Mouse (Mus musculus) liver, postnatal 0 days (tissue): Measurements from ENCODE around the gene B3gnt9. TPM values are rescaled to one million over a fixed set of nuclear protein-coding genes. Genes with fewer than 3 reads are reported as not detected.

Experiments used
- ATAC-seq: fragments of 200-750 bp; cut with Nextera tagmentation; 2 replicates; pipeline ENCODE4 v1.8.0; 2017; ENCODE audit warnings: mild to moderate bottlenecking, moderate library complexity
- DNase-seq: peaks from one replicate; pipeline ENCODE4 v3.0.0-alpha.2; 2016
- H3K27ac ChIP-seq: fragments of 300-500 bp; sonication (generic); 2 replicates; pipeline ENCODE4 v1.5.1; 2014; ENCODE audit warnings: antibody characterized with exemption, moderate library complexity, mild to moderate bottlenecking, low read depth
- H3K27me3 ChIP-seq: fragments of 300-500 bp; sonication (generic); 2 replicates; pipeline ENCODE4 v1.6.1; 2014; ENCODE audit warnings: low read length, control low read depth, mixed read lengths; ENCODE audit not compliant: insufficient read depth
- H3K36me3 ChIP-seq: fragments of 300-500 bp; sonication (generic); replicated peaks from 2 replicates; pipeline ENCODE4 v1.6.1; 2014; ENCODE audit warnings: mild to moderate bottlenecking, control low read depth, low read length, moderate library complexity, mixed read lengths; ENCODE audit not compliant: insufficient read depth
- H3K4me1 ChIP-seq: fragments of 300-500 bp; sonication (generic); 2 replicates; pipeline ENCODE4 v1.6.1; 2014; ENCODE audit warnings: antibody characterized with exemption, mild to moderate bottlenecking, control low read depth; ENCODE audit not compliant: insufficient read depth
- H3K4me2 ChIP-seq: fragments of 300-500 bp; sonication (generic); 2 replicates; pipeline ENCODE4 v1.6.1; 2014; ENCODE audit warnings: low read depth, mild to moderate bottlenecking, low read length, moderate library complexity, mixed read lengths
- H3K4me3 ChIP-seq: fragments of 300-500 bp; sonication (generic); 2 replicates; pipeline ENCODE4 v1.5.1; 2014; ENCODE audit warnings: low read depth, low read length
- H3K9ac ChIP-seq: fragments of 300-500 bp; sonication (generic); replicated peaks from 2 replicates; pipeline ENCODE4 v1.6.1; 2014; ENCODE audit warnings: mild to moderate bottlenecking, moderate library complexity
- H3K9me3 ChIP-seq: fragments of 300-500 bp; sonication (generic); 2 replicates; pipeline ENCODE4 v1.6.1; 2016; ENCODE audit warnings: mild to moderate bottlenecking, control low read depth, low read length, mixed read lengths
- CTCF ChIP-seq: sonication (generic); IDR thresholded peaks from 2 replicates; pipeline ENCODE4 v1.5.1; 2016; ENCODE audit warnings: antibody characterized with exemption, low read depth
- EP300 ChIP-seq: IDR thresholded peaks from 2 replicates; pipeline ENCODE4 v1.6.1; 2016; ENCODE audit warnings: antibody characterized with exemption, low read depth, mild to moderate bottlenecking
- WGBS: fragments of 180-500 bp; shearing (Covaris S2); extraction: QIAGEN DNeasy Blood & Tissue Kit; methylation state at CpG from one replicate; pipeline ENCODE4 v1.1.7; 2014; ENCODE audit not compliant: insufficient replicate concordance; 5-methylcytosine and 5-hydroxymethylcytosine counted together
- polyA plus RNA-seq: library from polyadenylated mRNA; unstranded; fragments of >200 nt; fragmentation: Nextera tagmentation; extraction: Ambion mirVana; gene quantifications from 2 replicates; pipeline ENCODE4 v1.2.1, GENCODE M21; 2015

Gene B3gnt9
- polyA plus RNA-seq, 1 experiment from 2014 or later: 2.0 TPM

- H3K9me3 ChIP-seq: no peaks in the 10 kb centered on the region
- no peak within 1 kb of the TSS for H3K27ac ChIP-seq
- H3K27me3 ChIP-seq: peaks cover 86% of the 10 kb centered on the region
- peak within 1 kb of the TSS; percentile 30 for H3K9ac ChIP-seq
- WGBS: 9% methylated on average over 10 of the region's 10 CpGs
- ATAC-seq (no peak), DNase-seq (no peak)
- peak within 1 kb of the TSS; percentile 36 for H3K4me3 ChIP-seq
- H3K36me3 ChIP-seq: no peaks in the 10 kb centered on the region
- H3K4me1 ChIP-seq: peaks cover 16% of the 10 kb centered on the region
- peak within 1 kb of the TSS; percentile 70 for H3K4me2 ChIP-seq
- TF ChIP-seq EP300 (no peak), CTCF (no peak)
Measured at GRCm38 (mm10) chr8:105275840-105276239, 20.9 kb upstream of the B3gnt9 start, which contains the start of gene Nol3. Gene Nol3, plus strand, starts transcription at chr8:105276140.

- H3K4me2 ChIP-seq: no peak overlapping the region
- TF ChIP-seq EP300: no peak
- TF ChIP-seq CTCF: no peak
Measured at GRCm38 (mm10) chr8:105275387-105275786, 20.4 kb upstream of the B3gnt9 start.

GRCm38 (mm10) chr8:105270916-105271186, 15.9 kb upstream of the B3gnt9 start:
- no peak overlapping the region for H3K27ac ChIP-seq
- no peak overlapping the region for H3K4me2 ChIP-seq
- no peak overlapping the region for H3K4me3 ChIP-seq
- H3K36me3 ChIP-seq: no peaks in the 10 kb centered on the region
- peaks cover 85% of the 10 kb centered on the region for H3K27me3 ChIP-seq
- no peak for DNase-seq
- 4% methylated on average over 11 of the region's 11 CpGs for WGBS
- H3K4me1 ChIP-seq: peaks cover 17% of the 10 kb centered on the region
- H3K9ac ChIP-seq: no peak overlapping the region
- no peak for TF ChIP-seq EP300
- 0 out of 2 replicates have a peak, but pooled peaks have one; percentile 6 for TF ChIP-seq CTCF
- ATAC-seq: no peak
- H3K9me3 ChIP-seq: no peaks in the 10 kb centered on the region

More at GRCm38 (mm10) chr8:105275387-105275786, 20.4 kb upstream of the B3gnt9 start:
- peaks cover 91% of the 10 kb centered on the region for H3K27me3 ChIP-seq
- no peak for ATAC-seq
- no peaks in the 10 kb centered on the region for H3K9me3 ChIP-seq
- H3K4me1 ChIP-seq: peaks cover 16% of the 10 kb centered on the region
- no peak overlapping the region for H3K9ac ChIP-seq
- 15% methylated on average over 11 of the region's 11 CpGs for WGBS
- H3K36me3 ChIP-seq: no peaks in the 10 kb centered on the region
- no peak overlapping the region for H3K4me3 ChIP-seq
- H3K27ac ChIP-seq: no peak overlapping the region
- no peak for DNase-seq

GRCm38 (mm10) chr8:105270101-105270915, 15.4 kb upstream of the B3gnt9 start:
- Histone ChIP-seq H3K27ac (no peak overlapping the region), H3K4me2 (peak overlapping the region; percentile 76; the same call in 1 of the 2 replicates), H3K4me1 (peaks cover 19% of the 10 kb centered on the region), H3K9me3 (no peaks in the 10 kb centered on the region), H3K27me3 (peaks cover 80% of the 10 kb centered on the region), H3K4me3 (peak overlapping the region; percentile 42), H3K36me3 (no peaks in the 10 kb centered on the region), H3K9ac (no peak overlapping the region)
- 6% methylated on average over 39 of the region's 39 CpGs for WGBS
- ATAC-seq (no peak), DNase-seq (no peak)
- TF ChIP-seq CTCF (no peak), EP300 (no peak)

GRCm38 (mm10) chr8:105269461-105269947, 14.6 kb upstream of the B3gnt9 start, which contains the start of gene Hsf4:
Gene Hsf4, plus strand, starts transcription at chr8:105269801.
- peak within 1 kb of the TSS; percentile 42 for H3K4me3 ChIP-seq
- peak within 1 kb of the TSS; percentile 76 for H3K4me2 ChIP-seq
- TF ChIP-seq EP300 (no peak), CTCF (no peak)
- WGBS: 1% methylated on average over 40 of the region's 42 CpGs
- H3K9ac ChIP-seq: peak within 1 kb of the TSS; percentile 30; the same call in 1 of the 2 replicates
- H3K27ac ChIP-seq: no peak within 1 kb of the TSS
- H3K36me3 ChIP-seq: no peaks in the 10 kb centered on the region
- peaks cover 26% of the 10 kb centered on the region for H3K4me1 ChIP-seq
- ATAC-seq (peak; percentile 58), DNase-seq (peak; percentile 49)
- H3K9me3 ChIP-seq: no peaks in the 10 kb centered on the region
- H3K27me3 ChIP-seq: peaks cover 71% of the 10 kb centered on the region

GRCm38 (mm10) chr8:105269075-105269458, 14.1 kb upstream of the B3gnt9 start:
- Histone ChIP-seq H3K9ac (peak overlapping the region; percentile 30; the same call in 1 of the 2 replicates), H3K27me3 (peaks cover 67% of the 10 kb centered on the region)
- peak; percentile 28; the same call in 1 of the 2 replicates for ATAC-seq

More at GRCm38 (mm10) chr8:105269075-105269458, 14.1 kb upstream of the B3gnt9 start:
- Histone ChIP-seq H3K9me3 (no peaks in the 10 kb centered on the region), H3K4me1 (peaks cover 28% of the 10 kb centered on the region), H3K27ac (no peak overlapping the region), H3K4me3 (peak overlapping the region; percentile 42), H3K4me2 (peak overlapping the region; percentile 76), H3K36me3 (no peaks in the 10 kb centered on the region)
- no peak for TF ChIP-seq CTCF
- TF ChIP-seq EP300: no peak
- no peak for DNase-seq
- WGBS: 16% methylated on average over 10 of the region's 10 CpGs
